Mouse (Mus musculus): ENCODE data around the gene Utp11. TPM values are rescaled to one million over a fixed set of nuclear protein-coding genes. Genes with fewer than 3 reads are reported as not detected.

Gene Utp11
- polyA plus RNA-seq, 1 experiment: not detected

DNA sequence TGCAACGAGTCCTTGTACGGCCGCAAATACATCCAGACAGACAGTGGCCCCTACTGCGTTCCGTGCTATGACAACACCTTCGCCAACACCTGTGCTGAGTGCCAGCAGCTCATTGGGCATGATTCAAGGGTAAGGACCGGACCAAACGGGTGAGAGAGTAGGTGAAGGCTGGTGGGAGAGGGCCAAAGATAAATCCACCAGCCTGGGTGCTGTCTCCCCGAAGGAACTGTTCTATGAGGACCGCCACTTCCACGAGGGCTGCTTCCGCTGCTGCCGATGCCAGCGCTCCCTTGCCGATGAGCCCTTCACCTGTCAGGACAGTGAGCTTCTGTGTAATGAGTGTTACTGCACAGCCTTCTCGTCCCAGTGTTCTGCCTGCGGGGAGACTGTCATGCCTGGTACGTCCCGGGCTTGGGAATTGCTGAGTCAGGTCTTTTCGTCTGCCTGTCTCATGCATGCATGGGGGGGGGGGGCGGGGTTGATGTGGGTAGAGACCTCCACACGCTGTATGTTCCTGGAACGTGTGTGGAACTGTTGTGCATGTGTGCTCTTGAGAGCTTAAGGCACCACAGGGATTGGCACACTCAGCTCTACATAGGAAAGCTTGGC is 12.4 kb upstream of the Utp11 start:
- no peak for TF ChIP-seq POLR2A (IDR thresholded peaks at IDR 0.05; ENCODE audit: insufficient read depth, low read depth, low read length)
- no peak for TF ChIP-seq CTCF (IDR thresholded peaks at IDR 0.05; ENCODE audit: insufficient read depth, low read depth, low read length)
- Histone ChIP-seq H3K27ac (ENCODE audit: insufficient read depth, low read depth, low read length) (no peak overlapping the region), H3K4me3 (ENCODE audit: insufficient read depth, low read depth, low read length) (no peak overlapping the region), H3K4me1 (ENCODE audit: control insufficient read depth, insufficient read depth, low read length) (peaks cover 46% of the 10 kb centered on the region)
- WGBS: 87% methylated on average over 23 of the region's 23 CpGs

DNA sequence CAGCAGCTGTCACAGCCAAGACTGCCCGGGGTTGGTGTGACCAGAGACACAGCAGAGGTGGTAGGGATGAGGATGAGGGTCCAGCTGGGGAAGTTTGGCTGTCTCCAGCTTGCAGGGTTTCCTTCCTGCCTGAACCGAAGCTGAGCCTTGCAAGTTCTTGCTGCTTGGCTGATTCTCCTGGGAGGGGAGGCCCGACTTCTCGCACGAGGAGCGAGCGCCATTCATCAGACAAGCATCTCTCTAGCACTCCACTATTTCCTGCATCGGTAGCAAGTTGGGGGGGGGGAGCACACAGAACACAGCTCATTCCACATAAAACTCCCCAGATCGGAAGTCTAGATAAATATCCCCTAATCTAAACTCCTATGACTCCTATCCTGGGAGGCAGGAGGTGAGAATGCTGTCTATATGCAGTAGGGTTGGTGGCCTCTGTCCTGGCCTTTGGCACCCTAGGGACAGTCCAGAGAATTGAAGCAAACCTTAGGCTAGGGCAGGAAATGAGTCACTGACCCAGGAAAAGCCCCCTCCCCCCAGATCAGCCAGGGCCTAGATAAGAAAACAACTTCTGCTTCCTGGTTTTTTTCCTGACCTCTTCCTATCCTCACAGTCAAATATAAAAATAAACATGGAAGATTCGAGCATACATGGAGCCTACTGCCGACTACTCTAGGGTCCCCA is 11.5 kb upstream of the Utp11 start:
- Histone ChIP-seq H3K4me3 (ENCODE audit: insufficient read depth, low read depth, low read length) (no peak overlapping the region), H3K4me1 (ENCODE audit: control insufficient read depth, insufficient read depth, low read length) (peaks cover 50% of the 10 kb centered on the region), H3K27ac (ENCODE audit: insufficient read depth, low read depth, low read length) (no peak overlapping the region)
- WGBS: 49% methylated on average over 11 of the region's 11 CpGs
- TF ChIP-seq CTCF (IDR thresholded peaks at IDR 0.05; ENCODE audit: insufficient read depth, low read depth, low read length) (no peak), POLR2A (IDR thresholded peaks at IDR 0.05; ENCODE audit: insufficient read depth, low read depth, low read length) (no peak)

DNA sequence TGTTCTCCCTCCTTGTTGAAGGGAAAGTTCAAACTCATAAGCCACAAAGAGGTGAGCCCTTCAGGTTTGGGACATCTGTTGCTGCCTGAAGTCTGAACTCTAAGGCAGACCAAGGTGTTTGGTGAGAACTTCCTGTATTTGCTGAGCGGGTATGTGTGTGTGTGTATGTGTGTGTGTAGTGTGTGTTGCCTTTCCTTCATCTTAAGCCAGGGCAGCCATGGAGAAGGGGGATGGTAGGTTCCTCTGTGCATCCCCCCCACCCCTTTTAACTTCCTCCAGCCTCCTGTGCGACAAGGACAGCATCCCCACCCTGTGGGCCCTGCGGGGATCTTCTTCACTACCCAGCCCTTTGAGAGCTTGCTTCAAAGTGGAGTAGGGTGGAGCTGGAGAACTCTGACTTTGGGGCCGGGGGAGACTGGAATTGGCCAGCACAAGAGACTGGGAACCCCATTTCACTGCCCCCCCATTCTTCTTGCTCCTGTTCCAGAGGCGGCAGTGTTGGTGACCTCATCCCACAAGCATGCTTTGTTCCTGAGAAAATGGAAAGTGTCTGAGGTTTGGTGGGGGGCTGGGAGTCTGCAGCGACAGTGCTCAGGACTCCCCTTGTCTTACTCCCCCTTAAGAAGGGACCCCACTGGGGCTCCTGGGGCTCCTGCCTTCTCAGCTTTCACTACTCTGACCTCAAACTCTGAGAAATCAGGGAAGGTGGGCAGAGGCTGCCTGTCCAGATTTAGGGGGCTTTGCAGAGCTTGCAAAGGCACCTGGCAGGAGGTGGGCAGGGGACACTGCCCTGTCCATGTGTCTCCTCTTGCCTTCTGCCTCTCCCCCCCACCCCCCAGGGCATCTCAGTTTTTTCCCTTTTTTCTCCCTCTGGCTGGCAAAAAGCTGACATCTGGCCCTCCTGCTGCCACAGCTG is 10.7 kb upstream of the Utp11 start:
- H3K4me3 ChIP-seq (ENCODE audit: insufficient read depth, low read depth, low read length): no peak overlapping the region
- TF ChIP-seq POLR2A (IDR thresholded peaks at IDR 0.05; ENCODE audit: insufficient read depth, low read depth, low read length): no peak
- no peak for TF ChIP-seq CTCF (IDR thresholded peaks at IDR 0.05; ENCODE audit: insufficient read depth, low read depth, low read length)
- no peak overlapping the region for H3K27ac ChIP-seq (ENCODE audit: insufficient read depth, low read depth, low read length)
- H3K4me1 ChIP-seq (ENCODE audit: control insufficient read depth, insufficient read depth, low read length): peaks cover 49% of the 10 kb centered on the region
- 42% methylated on average over 6 of the region's 6 CpGs for WGBS

DNA sequence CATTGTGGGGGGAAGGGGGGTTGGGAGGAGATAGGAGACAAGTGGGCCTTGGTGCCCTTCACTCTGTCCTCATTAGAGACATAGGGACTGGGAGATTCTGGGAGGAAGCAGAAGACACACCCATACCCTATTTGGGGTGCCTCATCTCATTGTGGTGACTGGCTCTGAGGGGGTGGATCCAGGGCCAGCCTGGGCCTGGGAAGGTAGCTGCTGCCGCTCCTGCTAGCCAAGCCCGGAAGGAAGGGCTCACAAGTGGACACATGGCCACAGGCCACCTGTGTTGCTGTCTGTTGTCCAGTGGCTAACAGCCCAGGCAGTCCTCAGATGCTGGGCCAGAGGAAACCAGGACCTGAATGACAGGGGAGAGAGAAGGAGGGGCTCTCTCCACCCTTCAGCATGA is 10.0 kb upstream of the Utp11 start:
- H3K27ac ChIP-seq (ENCODE audit: insufficient read depth, low read depth, low read length): no peak overlapping the region
- TF ChIP-seq POLR2A (IDR thresholded peaks at IDR 0.05; ENCODE audit: insufficient read depth, low read depth, low read length): no peak
- no peak for TF ChIP-seq CTCF (IDR thresholded peaks at IDR 0.05; ENCODE audit: insufficient read depth, low read depth, low read length)
- 71% methylated on average over 2 of the region's 2 CpGs for WGBS

DNA sequence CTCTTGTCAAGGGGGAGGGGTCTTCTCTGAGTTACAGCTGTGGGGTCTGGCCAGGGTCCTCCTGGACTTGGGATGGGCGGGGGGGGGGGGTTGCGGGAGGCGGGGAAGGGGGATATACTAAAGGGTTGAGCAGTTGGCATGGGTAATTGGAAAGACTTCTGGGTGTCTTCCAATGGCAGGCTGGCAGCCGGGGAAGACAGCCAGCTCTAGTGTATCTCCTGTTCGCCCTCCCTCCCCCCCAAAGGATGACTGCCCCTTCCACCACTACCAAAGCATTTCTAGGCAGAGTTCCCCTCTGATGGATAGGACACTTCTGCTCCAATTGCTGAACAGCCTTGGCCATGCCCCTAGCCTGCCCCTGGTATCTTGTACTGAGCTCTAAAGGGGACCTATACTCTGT is 8.5 kb upstream of the Utp11 start:
- no peak overlapping the region for H3K4me3 ChIP-seq (ENCODE audit: insufficient read depth, low read depth, low read length)
- peaks cover 40% of the 10 kb centered on the region for H3K4me1 ChIP-seq (ENCODE audit: control insufficient read depth, insufficient read depth, low read length)
- 18% methylated on average over 5 of the region's 5 CpGs for WGBS
- no peak overlapping the region for H3K27ac ChIP-seq (ENCODE audit: insufficient read depth, low read depth, low read length)
- TF ChIP-seq CTCF (IDR thresholded peaks at IDR 0.05; ENCODE audit: insufficient read depth, low read depth, low read length) (no peak), POLR2A (IDR thresholded peaks at IDR 0.05; ENCODE audit: insufficient read depth, low read depth, low read length) (no peak)

More for the DNA sequence above, 10.0 kb upstream of the Utp11 start:
- Histone ChIP-seq H3K4me1 (ENCODE audit: control insufficient read depth, insufficient read depth, low read length) (peaks cover 41% of the 10 kb centered on the region), H3K4me3 (ENCODE audit: insufficient read depth, low read depth, low read length) (no peak overlapping the region)

DNA sequence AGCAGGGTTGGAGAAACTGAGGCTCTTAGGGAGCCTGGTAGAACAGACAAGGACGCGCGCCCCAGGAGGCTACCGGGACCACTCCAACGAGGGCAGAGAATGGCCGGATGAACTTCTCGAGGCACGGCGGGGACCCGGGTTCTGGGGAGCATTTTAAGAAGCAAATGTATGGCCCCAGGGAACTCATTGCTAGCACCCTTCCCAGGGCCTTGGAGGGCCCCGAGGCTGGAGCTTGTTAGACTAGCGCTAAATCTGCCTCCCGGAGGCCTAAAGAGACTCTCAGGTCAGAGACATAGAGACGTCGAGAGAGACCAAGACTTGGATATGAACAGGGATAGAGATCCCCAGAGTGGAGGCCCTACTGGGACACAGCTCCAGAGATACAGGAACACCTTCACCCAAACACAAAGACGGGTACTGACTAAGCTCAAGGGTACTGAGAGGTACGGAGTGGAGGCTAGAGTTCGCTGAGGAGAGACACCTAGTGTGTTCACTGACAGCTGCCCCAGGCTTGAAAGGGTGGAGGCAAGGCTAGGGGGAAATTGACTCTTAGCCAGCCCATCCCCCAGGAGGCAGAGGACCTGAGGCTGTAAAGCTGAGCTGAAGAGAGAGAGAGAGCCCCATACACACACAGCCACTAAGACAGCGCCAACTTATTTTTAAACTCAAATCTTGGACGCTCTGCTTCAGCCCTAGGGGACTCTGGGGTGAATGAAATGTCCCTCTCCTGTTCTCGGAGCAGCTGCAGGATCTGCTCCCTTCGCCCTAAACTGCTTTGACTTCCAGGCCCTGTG is 7.8 kb upstream of the Utp11 start:
- Histone ChIP-seq H3K4me1 (ENCODE audit: control insufficient read depth, insufficient read depth, low read length) (peaks cover 40% of the 10 kb centered on the region), H3K27ac (ENCODE audit: insufficient read depth, low read depth, low read length) (no peak overlapping the region), H3K4me3 (ENCODE audit: insufficient read depth, low read depth, low read length) (peak overlapping the region; percentile 50)
- WGBS: 26% methylated on average over 22 of the region's 22 CpGs
- TF ChIP-seq CTCF (IDR thresholded peaks at IDR 0.05; ENCODE audit: insufficient read depth, low read depth, low read length) (no peak), POLR2A (IDR thresholded peaks at IDR 0.05; ENCODE audit: insufficient read depth, low read depth, low read length) (no peak)

DNA sequence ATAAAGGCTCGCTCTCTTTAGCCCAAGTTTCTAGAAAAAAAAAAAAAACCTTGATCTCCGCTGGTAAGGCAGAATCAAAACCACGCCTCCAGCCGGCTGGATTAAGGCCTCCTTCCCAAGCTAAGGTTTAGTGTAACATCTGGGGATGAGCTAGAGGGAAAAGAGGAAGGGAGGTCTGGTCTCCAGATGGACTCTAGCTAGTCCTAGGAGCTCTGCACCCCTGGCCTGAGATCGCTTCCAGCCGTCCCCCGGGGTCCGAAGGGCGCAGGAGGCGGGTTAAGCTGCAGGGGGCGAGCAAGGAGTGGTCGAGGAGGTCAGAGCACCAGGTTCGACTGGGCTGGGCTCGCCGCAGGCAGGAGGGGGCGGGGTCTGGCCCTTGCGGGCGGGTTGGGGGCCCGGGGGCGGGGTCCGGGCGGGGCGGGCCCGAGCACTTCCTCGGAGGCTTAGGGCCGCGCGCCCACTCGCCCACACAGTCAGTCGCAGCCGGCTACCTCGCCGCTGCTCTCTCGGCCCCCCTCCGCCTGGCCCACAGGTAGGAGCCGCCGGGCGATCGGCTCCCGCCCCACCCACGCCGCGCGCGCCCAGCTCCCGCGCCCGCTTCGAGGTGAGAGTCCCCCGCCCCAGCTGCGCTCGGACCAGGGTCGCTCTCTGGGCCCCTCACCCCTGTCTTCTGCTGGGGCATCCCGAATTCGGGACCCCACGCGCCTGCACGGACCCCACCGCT is 7.0 kb upstream of the Utp11 start, which contains the start of gene Fhl3:
TSS of gene Fhl3 (plus strand) at position 454 of the 724 bp plus-strand sequence.
- WGBS: 1% methylated on average over 48 of the region's 59 CpGs
- Histone ChIP-seq H3K4me1 (ENCODE audit: control insufficient read depth, insufficient read depth, low read length) (peaks cover 39% of the 10 kb centered on the region), H3K27ac (ENCODE audit: insufficient read depth, low read depth, low read length) (no peak within 1 kb of the TSS), H3K4me3 (ENCODE audit: insufficient read depth, low read depth, low read length) (peak within 1 kb of the TSS; percentile 50)
- TF ChIP-seq CTCF (IDR thresholded peaks at IDR 0.05; ENCODE audit: insufficient read depth, low read depth, low read length): no peak
- TF ChIP-seq POLR2A (IDR thresholded peaks at IDR 0.05; ENCODE audit: insufficient read depth, low read depth, low read length): no peak

DNA sequence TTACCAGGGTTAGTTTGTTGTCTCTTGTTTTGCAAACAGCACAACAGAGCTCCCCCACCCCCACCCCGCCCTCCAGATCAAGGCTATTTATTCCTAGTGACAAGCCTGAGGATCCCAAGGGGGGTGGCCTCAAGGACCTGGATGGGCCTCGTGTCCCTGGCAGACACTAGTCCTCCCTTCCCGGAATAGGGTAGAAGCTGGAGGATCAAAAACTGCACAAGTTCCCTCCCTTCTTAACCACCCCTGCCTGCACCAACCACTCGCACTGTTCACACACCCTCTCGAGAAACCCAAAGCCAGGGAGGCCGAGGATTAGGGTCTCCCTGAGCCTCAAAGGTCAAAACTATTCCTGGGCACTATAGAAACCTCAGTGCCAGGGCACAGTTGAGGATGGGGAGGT is 6.4 kb upstream of the Utp11 start:
- 56% methylated on average over 6 of the region's 6 CpGs for WGBS
- Histone ChIP-seq H3K4me1 (ENCODE audit: control insufficient read depth, insufficient read depth, low read length) (peaks cover 37% of the 10 kb centered on the region), H3K27ac (ENCODE audit: insufficient read depth, low read depth, low read length) (no peak overlapping the region), H3K4me3 (ENCODE audit: insufficient read depth, low read depth, low read length) (no peak overlapping the region)
- TF ChIP-seq CTCF (IDR thresholded peaks at IDR 0.05; ENCODE audit: insufficient read depth, low read depth, low read length) (no peak), POLR2A (IDR thresholded peaks at IDR 0.05; ENCODE audit: insufficient read depth, low read depth, low read length) (no peak)
